Mouse (Mus musculus): ENCODE data around the gene Lmntd2. TPM values are rescaled to one million over a fixed set of nuclear protein-coding genes. Genes with fewer than 3 reads are reported as not detected.
A peak's percentile ranks its signal among the peaks of the same experiment; 100 is the strongest.

Gene Lmntd2
- total RNA-seq, 2 experiments from 2014 or later, result not detected

GRCm38 (mm10) chr7:141172116-141173006 lies 41.5 kb downstream of the Lmntd2 start, which contains the start of gene Rnh1:
TSS of gene Rnh1 (minus strand) at chr7:141172857.
- DNase-seq, result peak; percentile 94
- TF ChIP-seq CTCF (IDR thresholded peaks at IDR 0.05), result 0 out of 2 replicates have a peak, but pooled peaks have one; percentile 4
- Histone ChIP-seq H3K4me3 (peak within 1 kb of the TSS; percentile 91), H3K27ac (peak within 1 kb of the TSS; percentile 96)
- intact Hi-C loops (cut with DNase I), result loop anchor here (1.0 to 5.0 kb wide), 4 partner anchors 50 to 330 kb away; partner anchors contain the start of genes Cox8b and Ptdss2

- H3K27ac ChIP-seq, result peak overlapping the region; percentile 83
- intact Hi-C loops (cut with DNase I), result loop anchor here (5.0 kb wide), 2 partner anchors 268 to 328 kb away; partner anchors contain the start of gene Cox8b
- H3K4me3 ChIP-seq, result no peak overlapping the region
- TF ChIP-seq CTCF (IDR thresholded peaks at IDR 0.05), result no peak
- no peak for DNase-seq
Observed at GRCm38 (mm10) chr7:141169866-141170265, 44.0 kb downstream of the Lmntd2 start.

GRCm38 (mm10) chr7:141169300-141169699 lies 44.6 kb downstream of the Lmntd2 start:
- TF ChIP-seq CTCF (IDR thresholded peaks at IDR 0.05), result no peak
- Histone ChIP-seq H3K27ac (peak overlapping the region; percentile 83), H3K4me3 (no peak overlapping the region)
- intact Hi-C loops (cut with DNase I), result no loop called here
- no peak for DNase-seq

GRCm38 (mm10) chr7:141168518-141168953 lies 45.3 kb downstream of the Lmntd2 start:
- no peak for TF ChIP-seq CTCF (IDR thresholded peaks at IDR 0.05)
- intact Hi-C loops (cut with DNase I), result no loop called here
- Histone ChIP-seq H3K27ac (peak overlapping the region; percentile 83), H3K4me3 (peak overlapping the region; percentile 69)
- peak; percentile 78 for DNase-seq

- Histone ChIP-seq H3K4me3 (peak overlapping the region; percentile 69), H3K27ac (peak overlapping the region; percentile 83)
- intact Hi-C loops (cut with DNase I), result no loop called here
- peak; percentile 60 for DNase-seq
- no peak for TF ChIP-seq CTCF (IDR thresholded peaks at IDR 0.05)
Observed at GRCm38 (mm10) chr7:141167901-141168517, 45.9 kb downstream of the Lmntd2 start.

- no peak for TF ChIP-seq CTCF (IDR thresholded peaks at IDR 0.05)
- H3K4me3 ChIP-seq, result no peak overlapping the region
- H3K27ac ChIP-seq, result no peak overlapping the region
- DNase-seq, result peak; percentile 45
- intact Hi-C loops (cut with DNase I), result no loop called here
Observed at GRCm38 (mm10) chr7:141164850-141165249, 49.0 kb downstream of the Lmntd2 start.

GRCm38 (mm10) chr7:141164397-141164796 lies 49.5 kb downstream of the Lmntd2 start:
- no peak overlapping the region for H3K4me3 ChIP-seq
- TF ChIP-seq CTCF (IDR thresholded peaks at IDR 0.05), result no peak

More at GRCm38 (mm10) chr7:141164397-141164796, 49.5 kb downstream of the Lmntd2 start:
- 0 out of 2 replicates have a peak overlapping the region, but pooled peaks have one; percentile 3 for H3K27ac ChIP-seq
- DNase-seq, result no peak
- intact Hi-C loops (cut with DNase I), result no loop called here

Small RNA genes lying within 50 kb of the gene (microRNA-seq; reads per million reads assigned to microRNA genes)
- 77.3 reads per million, percentile 39 among the genes with 10 or more reads in this experiment for gene Mir210

Other genes starting within 250 kb of the Lmntd2 start
- gene Ifitm1, start 246.9 kb downstream of the Lmntd2 start, total RNA-seq (2021), result 1 to 10 TPM in 1 of 2 experiments, under 1 TPM in 1; 0.69 to 1.4 TPM
- 10 to 100 TPM; 30.8 to 49.0 TPM for gene Ifitm3, start 203.3 kb downstream of the Lmntd2 start, total RNA-seq (2021)
- not detected for gene Ifitm6, start 196.2 kb downstream of the Lmntd2 start, total RNA-seq (2021)
- not detected for gene Gm17387, start 184.9 kb downstream of the Lmntd2 start, total RNA-seq (2021)
- gene B4galnt4, start 153.0 kb downstream of the Lmntd2 start, total RNA-seq (2021), result under 1 TPM; 0.17 to 0.18 TPM
- not detected for gene Pkp3, start 135.9 kb downstream of the Lmntd2 start, total RNA-seq (2021)
- gene Sigirr, start 113.5 kb downstream of the Lmntd2 start, total RNA-seq (2021), result 1 to 10 TPM; 1.7 TPM
- not detected for gene Ano9, start 96.3 kb downstream of the Lmntd2 start, total RNA-seq (2021)
- gene Ptdss2, start 91.7 kb downstream of the Lmntd2 start, total RNA-seq (2021), result 10 to 100 TPM; 19.5 to 20.5 TPM
- gene Rnh1, start 41.2 kb downstream of the Lmntd2 start, total RNA-seq (2021), result 10 to 100 TPM; 46.5 to 50.9 TPM
- gene Hras, start 20.1 kb downstream of the Lmntd2 start, total RNA-seq (2021), result 100 to 1,000 TPM; 117 to 119 TPM
- 1 to 10 TPM; 1.7 to 2.1 TPM for gene Lrrc56, start 19.9 kb downstream of the Lmntd2 start, total RNA-seq (2021)
- gene Rassf7, start 1.8 kb upstream of the Lmntd2 start, total RNA-seq (2021), result under 1 TPM in 1 of 2 experiments, not detected in 1; 0.28 TPM
- 10 to 100 TPM; 22.4 to 28.1 TPM for gene Phrf1, start 14.7 kb upstream of the Lmntd2 start, total RNA-seq (2021)
- 1 to 10 TPM; 1.1 TPM for gene Irf7, start 52.4 kb upstream of the Lmntd2 start, total RNA-seq (2021)
- gene Cdhr5, start 62.7 kb upstream of the Lmntd2 start, total RNA-seq (2021), result not detected
- gene Sct, start 65.1 kb upstream of the Lmntd2 start, total RNA-seq (2021), result not detected
- gene Drd4, start 77.9 kb upstream of the Lmntd2 start, total RNA-seq (2021), result not detected
- 10 to 100 TPM; 13.3 to 14.0 TPM for gene Deaf1, start 113.6 kb upstream of the Lmntd2 start, total RNA-seq (2021)
- gene Tmem80, start 113.7 kb upstream of the Lmntd2 start, total RNA-seq (2021), result 10 to 100 TPM; 11.5 to 16.9 TPM
- gene Eps8l2, start 124.8 kb upstream of the Lmntd2 start, total RNA-seq (2021), result 1 to 10 TPM; 2.6 to 3.1 TPM
- 10 to 100 TPM; 77.5 to 88.3 TPM for gene Taldo1, start 178.1 kb upstream of the Lmntd2 start, total RNA-seq (2021)
- 1 to 10 TPM; 5.5 to 8.3 TPM for gene Gatd1, start 200.1 kb upstream of the Lmntd2 start, total RNA-seq (2021)
- under 1 TPM; 0.28 to 0.31 TPM for gene Cend1, start 215.4 kb upstream of the Lmntd2 start, total RNA-seq (2021)
- gene Slc25a22, start 223.8 kb upstream of the Lmntd2 start, total RNA-seq (2021), result 10 to 100 TPM; 18.6 to 26.1 TPM
- gene Pidd1, start 229.9 kb upstream of the Lmntd2 start, total RNA-seq (2021), result under 1 TPM; 0.08 to 0.20 TPM
- 100 to 1,000 TPM; 567 to 623 TPM for gene Rplp2, start 233.3 kb upstream of the Lmntd2 start, total RNA-seq (2021)
- 100 to 1,000 TPM; 345 to 348 TPM for gene Pnpla2, start 241.1 kb upstream of the Lmntd2 start, total RNA-seq (2021)
- gene Cracr2b, start 247.0 kb upstream of the Lmntd2 start, total RNA-seq (2021), result 1 to 10 TPM; 6.1 to 6.3 TPM